Mouse (Mus musculus) myocyte (in vitro differentiated cells): ENCODE measurements around the gene Rsf1. TPM values are rescaled to one million over a fixed set of nuclear protein-coding genes. Genes with fewer than 3 reads are reported as not detected.

Experiments used
- H3K27me3 ChIP-seq: one replicate; pipeline ENCODE4 v1.6.1; 2011; ENCODE audit not compliant: control insufficient read depth, insufficient read depth, insufficient read length
- H3K36me3 ChIP-seq: one replicate; pipeline ENCODE4 v1.6.1; 2011; ENCODE audit not compliant: control insufficient read depth, insufficient read depth
- H3K4me2 ChIP-seq: one replicate; pipeline ENCODE4 v1.6.1; 2011; ENCODE audit warnings: low read depth, control low read depth
- H3K4me3 ChIP-seq: one replicate; pipeline ENCODE4 v1.5.1; 2011; ENCODE audit warnings: mild to moderate bottlenecking, control low read depth, moderate library complexity
- H3K79me2 ChIP-seq: one replicate; pipeline ENCODE4 v1.6.1; 2011; ENCODE audit not compliant: control insufficient read depth, insufficient read depth
- H3ac ChIP-seq: one replicate; pipeline ENCODE4 v1.6.1; 2011; ENCODE audit not compliant: control insufficient read depth, insufficient read length
- CEBPB ChIP-seq: IDR thresholded peaks from 2 replicates; pipeline ENCODE4 v1.6.1; 2011; ENCODE audit warnings: mild to moderate bottlenecking, moderate library complexity; ENCODE audit not compliant: poor library complexity, insufficient read depth, severe bottlenecking
- E2F4 ChIP-seq: IDR thresholded peaks from one replicate; pipeline ENCODE4 v1.6.1; 2011; ENCODE audit warnings: mild to moderate bottlenecking, control low read depth, moderate library complexity; ENCODE audit not compliant: insufficient read depth
- MAX ChIP-seq: IDR thresholded peaks from one replicate; pipeline ENCODE4 v1.6.1; 2011; ENCODE audit warnings: low read depth, mild to moderate bottlenecking, control low read depth
- MYOD1 ChIP-seq, 3 experiments: IDR thresholded peaks; one replicate each; pipeline ENCODE4 v1.6.1; 2011; ENCODE audit warnings: control low read depth in 2 of 3, low read depth in 2 of 3, mild to moderate bottlenecking in 2 of 3, moderate library complexity in 1 of 3; ENCODE audit not compliant: insufficient read length in 2 of 3, control insufficient read depth in 1 of 3
- MYOG ChIP-seq, 3 experiments: IDR thresholded peaks; one replicate each; pipeline ENCODE4 v1.6.1; 2011; ENCODE audit warnings: control low read depth in 2 of 3, low read depth in 2 of 3, mild to moderate bottlenecking in 2 of 3; ENCODE audit not compliant: insufficient read length in 2 of 3, control insufficient read depth in 1 of 3, insufficient read depth in 1 of 3
- POLR2A ChIP-seq: IDR thresholded peaks from one replicate; pipeline ENCODE4 v1.6.1; 2011; ENCODE audit warnings: low read depth, mild to moderate bottlenecking, control low read depth, moderate library complexity; ENCODE audit not compliant: insufficient read length
- POLR2AphosphoS2 ChIP-seq: IDR thresholded peaks from one replicate; pipeline ENCODE4 v1.6.1; 2011; ENCODE audit warnings: low read depth, control low read depth; ENCODE audit not compliant: insufficient read length
- REST ChIP-seq: IDR thresholded peaks from one replicate; pipeline ENCODE4 v1.6.1; 2011; ENCODE audit warnings: mild to moderate bottlenecking, control low read depth, moderate library complexity; ENCODE audit not compliant: insufficient read depth, insufficient read length
- SRF ChIP-seq: IDR thresholded peaks from one replicate; pipeline ENCODE4 v1.6.1; 2011; ENCODE audit warnings: low read depth; ENCODE audit not compliant: control insufficient read depth, insufficient read length
- TCF12 ChIP-seq: IDR thresholded peaks from one replicate; pipeline ENCODE4 v1.6.1; 2011; ENCODE audit warnings: mild to moderate bottlenecking, control low read depth; ENCODE audit not compliant: poor library complexity, insufficient read depth, severe bottlenecking
- TCF3 ChIP-seq: IDR thresholded peaks from one replicate; pipeline ENCODE4 v1.6.1; 2011; ENCODE audit warnings: low read depth, control low read depth; ENCODE audit not compliant: insufficient read length
- USF1 ChIP-seq: IDR thresholded peaks from one replicate; pipeline ENCODE4 v1.6.1; 2011; ENCODE audit warnings: low read depth, mild to moderate bottlenecking, control low read depth, moderate library complexity
- polyA plus RNA-seq: library from polyadenylated mRNA; unstranded; fragments of >200 nt; fragmentation: generic; extraction: Trizol; gene quantifications from one replicate; pipeline ENCODE4 v1.2.1, GENCODE M21; 2012; ENCODE audit warnings: missing spikeins

Gene Rsf1
- polyA plus RNA-seq, 1 experiment: 4.3 TPM

DNA sequence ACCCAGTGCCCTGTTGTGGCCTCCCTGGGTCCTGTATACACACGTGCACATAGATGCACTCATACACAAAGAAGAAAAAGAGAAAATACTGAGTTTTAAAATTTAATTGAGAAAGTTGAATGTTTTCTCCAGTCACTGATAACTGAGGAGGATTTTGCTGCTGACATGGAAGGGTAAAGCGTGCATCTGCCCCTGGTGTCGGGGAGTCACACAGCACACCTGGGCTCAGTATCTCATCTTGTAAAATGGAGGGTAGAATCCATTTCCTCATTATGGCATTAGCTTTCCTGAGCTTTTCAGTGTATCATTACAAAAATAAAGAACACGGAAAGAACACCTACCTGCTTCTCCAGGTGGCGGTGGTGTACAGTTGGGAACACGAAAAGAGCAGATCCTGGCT, 145.7 kb downstream of the Rsf1 start:
- Histone ChIP-seq H3K4me2 (no peak overlapping the region), H3ac (no peak overlapping the region), H3K36me3 (no peaks in the 10 kb centered on the region), H3K27me3 (no peaks in the 10 kb centered on the region), H3K4me3 (no peak overlapping the region), H3K79me2 (no peaks in the 10 kb centered on the region)
- TF ChIP-seq E2F4 (no peak), SRF (no peak), MYOG (IDR thresholded peaks at IDR 0.05; ENCODE audit: control insufficient read depth in 1 of 3, insufficient read depth in 1 of 3, insufficient read length in 2 of 3, low read depth in 2 of 3) (no peak), POLR2AphosphoS2 (no peak), CEBPB (no peak), MYOD1 (IDR thresholded peaks at IDR 0.05; ENCODE audit: control insufficient read depth in 1 of 3, insufficient read length in 2 of 3, low read depth in 2 of 3) (no peak), USF1 (no peak), REST (no peak)

GRCm38 (mm10) chr7:97726080-97726479, 146.4 kb downstream of the Rsf1 start:
- Histone ChIP-seq H3ac (no peak overlapping the region), H3K36me3 (no peaks in the 10 kb centered on the region), H3K4me2 (no peak overlapping the region), H3K79me2 (no peaks in the 10 kb centered on the region), H3K27me3 (no peaks in the 10 kb centered on the region), H3K4me3 (no peak overlapping the region)
- TF ChIP-seq REST: no peak
- no peak for TF ChIP-seq TCF3
- no peak for TF ChIP-seq CEBPB
- TF ChIP-seq MYOG (IDR thresholded peaks at IDR 0.05; ENCODE audit: control insufficient read depth in 1 of 3, insufficient read depth in 1 of 3, insufficient read length in 2 of 3, low read depth in 2 of 3): no peak
- TF ChIP-seq POLR2A: no peak
- TF ChIP-seq POLR2AphosphoS2: no peak
- no peak for TF ChIP-seq MYOD1 (IDR thresholded peaks at IDR 0.05; ENCODE audit: control insufficient read depth in 1 of 3, insufficient read length in 2 of 3, low read depth in 2 of 3)
- no peak for TF ChIP-seq TCF12
- no peak for TF ChIP-seq MAX
- no peak for TF ChIP-seq SRF
- TF ChIP-seq E2F4: no peak
- no peak for TF ChIP-seq USF1

- TF ChIP-seq E2F4 (no peak), USF1 (no peak), TCF3 (no peak), MYOG (IDR thresholded peaks at IDR 0.05; ENCODE audit: control insufficient read depth in 1 of 3, insufficient read depth in 1 of 3, insufficient read length in 2 of 3, low read depth in 2 of 3) (no peak), SRF (no peak), POLR2AphosphoS2 (no peak), TCF12 (no peak), MYOD1 (IDR thresholded peaks at IDR 0.05; ENCODE audit: control insufficient read depth in 1 of 3, insufficient read length in 2 of 3, low read depth in 2 of 3) (no peak)
- H3K79me2 ChIP-seq: no peaks in the 10 kb centered on the region
- no peak overlapping the region for H3K4me3 ChIP-seq
- no peak overlapping the region for H3K4me2 ChIP-seq
- H3K27me3 ChIP-seq: no peaks in the 10 kb centered on the region
- H3K36me3 ChIP-seq: no peaks in the 10 kb centered on the region
- no peak overlapping the region for H3ac ChIP-seq
Measured at GRCm38 (mm10) chr7:97726778-97727177, 147.1 kb downstream of the Rsf1 start.

- TF ChIP-seq MYOD1 (IDR thresholded peaks at IDR 0.05; ENCODE audit: control insufficient read depth in 1 of 3, insufficient read length in 2 of 3, low read depth in 2 of 3): peak in 2 of 3 experiments; percentile 27 to 52
- no peak for TF ChIP-seq TCF3
- H3ac ChIP-seq: no peak overlapping the region
- no peaks in the 10 kb centered on the region for H3K79me2 ChIP-seq
- no peaks in the 10 kb centered on the region for H3K27me3 ChIP-seq
- no peaks in the 10 kb centered on the region for H3K36me3 ChIP-seq
- H3K4me3 ChIP-seq: no peak overlapping the region
- H3K4me2 ChIP-seq: no peak overlapping the region
Measured at GRCm38 (mm10) chr7:97728666-97729614, 149.3 kb downstream of the Rsf1 start.

DNA sequence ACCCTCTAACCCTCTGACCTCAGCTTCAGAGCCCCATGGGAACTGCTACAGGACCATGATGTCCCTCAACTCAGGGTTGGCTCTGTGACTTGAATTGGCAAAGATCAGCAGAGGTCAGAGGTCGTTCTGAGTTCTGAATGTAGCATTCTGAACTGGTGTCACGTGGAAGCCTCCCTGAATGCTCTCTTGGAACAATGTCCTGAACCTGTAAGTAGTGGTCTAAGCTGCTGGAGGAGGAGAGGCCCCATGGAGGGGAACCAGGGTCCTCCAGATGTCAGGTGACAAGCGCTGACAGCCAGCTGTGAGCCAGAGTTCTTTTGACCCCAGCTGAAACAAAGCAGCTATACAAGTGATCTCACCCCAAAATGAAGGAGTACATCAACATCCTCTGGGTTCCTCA, 150.7 kb downstream of the Rsf1 start:
- Histone ChIP-seq H3K4me3 (no peak overlapping the region), H3K4me2 (no peak overlapping the region), H3K79me2 (no peaks in the 10 kb centered on the region), H3K27me3 (no peaks in the 10 kb centered on the region), H3K36me3 (no peaks in the 10 kb centered on the region), H3ac (no peak overlapping the region)
- no peak for TF ChIP-seq USF1
- TF ChIP-seq TCF12: no peak
- no peak for TF ChIP-seq MYOG (IDR thresholded peaks at IDR 0.05; ENCODE audit: control insufficient read depth in 1 of 3, insufficient read depth in 1 of 3, insufficient read length in 2 of 3, low read depth in 2 of 3)
- no peak for TF ChIP-seq MYOD1 (IDR thresholded peaks at IDR 0.05; ENCODE audit: control insufficient read depth in 1 of 3, insufficient read length in 2 of 3, low read depth in 2 of 3)
- TF ChIP-seq E2F4: no peak
- TF ChIP-seq MAX: no peak
- no peak for TF ChIP-seq SRF
- no peak for TF ChIP-seq CEBPB
- no peak for TF ChIP-seq REST
- no peak for TF ChIP-seq TCF3
- TF ChIP-seq POLR2A: no peak
- TF ChIP-seq POLR2AphosphoS2: no peak
